Mouse (Mus musculus): Measurements from ENCODE around the gene Wars. TPM values are rescaled to one million over a fixed set of nuclear protein-coding genes. Genes with fewer than 3 reads are reported as not detected.

Wars gene
- total and polyA plus RNA-seq, 2 experiments from 2014 or later, result 92.4 to 123 TPM

- Histone ChIP-seq H3K27ac (no peak overlapping the region), H3K9ac (replicated peaks; ENCODE audit: low read length) (no peak overlapping the region), H3K9me3 (ENCODE audit: low read length) (no peaks in the 10 kb centered on the region), H3K27me3 (ENCODE audit: insufficient read depth, low read length) (no peaks in the 10 kb centered on the region), H3K4me1 (ENCODE audit: insufficient read depth, low read length) (no peaks in the 10 kb centered on the region), H3K36me3 (ENCODE audit: insufficient read depth, low read length) (no peaks in the 10 kb centered on the region), H3K4me2 (ENCODE audit: low read depth, low read length) (no peak overlapping the region), H3K4me3 (ENCODE audit: low read length) (no peak overlapping the region)
- DNase-seq (ENCODE audit: low spot score) (no peak), ATAC-seq (no peak)
- 78% methylated on average over 4 of the region's 4 CpGs for WGBS
- no peak for TF ChIP-seq CTCF (IDR thresholded peaks at IDR 0.05; ENCODE audit: low read depth)
Measured at GRCm38 (mm10) chr12:108937506-108937905, 43.5 kb upstream of the Wars start.

- Histone ChIP-seq H3K9ac (replicated peaks; ENCODE audit: low read length) (no peak overlapping the region), H3K4me1 (ENCODE audit: insufficient read depth, low read length) (0 out of 2 replicates have a peak, but pooled peaks cover under 1% of the 10 kb centered on the region), H3K4me2 (ENCODE audit: low read depth, low read length) (no peak overlapping the region), H3K27me3 (ENCODE audit: insufficient read depth, low read length) (no peaks in the 10 kb centered on the region), H3K4me3 (ENCODE audit: low read length) (no peak overlapping the region), H3K36me3 (ENCODE audit: insufficient read depth, low read length) (no peaks in the 10 kb centered on the region), H3K9me3 (ENCODE audit: low read length) (no peaks in the 10 kb centered on the region), H3K27ac (no peak overlapping the region)
- WGBS, result 39% methylated on average over 6 of the region's 6 CpGs
- DNase-seq (ENCODE audit: low spot score) (no peak), ATAC-seq (no peak)
- no peak for TF ChIP-seq CTCF (IDR thresholded peaks at IDR 0.05; ENCODE audit: low read depth)
Measured at GRCm38 (mm10) chr12:108936834-108937233, 42.9 kb upstream of the Wars start.

- no peak for ATAC-seq
- H3K9ac ChIP-seq (replicated peaks; ENCODE audit: low read length), result no peak overlapping the region
- no peak overlapping the region for H3K4me2 ChIP-seq (ENCODE audit: low read depth, low read length)
- no peaks in the 10 kb centered on the region for H3K9me3 ChIP-seq (ENCODE audit: low read length)
- H3K27me3 ChIP-seq (ENCODE audit: insufficient read depth, low read length), result no peaks in the 10 kb centered on the region
- H3K4me3 ChIP-seq (ENCODE audit: low read length), result no peak overlapping the region
- WGBS, result 70% methylated on average over 6 of the region's 6 CpGs
- 0 out of 2 replicates have a peak, but pooled peaks cover 5% of the 10 kb centered on the region for H3K4me1 ChIP-seq (ENCODE audit: insufficient read depth, low read length)
- DNase-seq (ENCODE audit: low spot score), result no peak
- H3K36me3 ChIP-seq (ENCODE audit: insufficient read depth, low read length), result no peaks in the 10 kb centered on the region
- no peak overlapping the region for H3K27ac ChIP-seq
- no peak for TF ChIP-seq CTCF (IDR thresholded peaks at IDR 0.05; ENCODE audit: low read depth)
Measured at GRCm38 (mm10) chr12:108934231-108934630, 40.3 kb upstream of the Wars start.

- no peaks in the 10 kb centered on the region for H3K9me3 ChIP-seq (ENCODE audit: low read length)
- no peak overlapping the region for H3K4me2 ChIP-seq (ENCODE audit: low read depth, low read length)
- no peak overlapping the region for H3K4me3 ChIP-seq (ENCODE audit: low read length)
- H3K27me3 ChIP-seq (ENCODE audit: insufficient read depth, low read length), result no peaks in the 10 kb centered on the region
- H3K27ac ChIP-seq, result no peak overlapping the region
- 38% methylated on average over 3 of the region's 3 CpGs for whole genome bisulfite sequencing
- H3K9ac ChIP-seq (replicated peaks; ENCODE audit: low read length), result no peak overlapping the region
- ATAC-seq, result no peak
- H3K36me3 ChIP-seq (ENCODE audit: insufficient read depth, low read length), result no peaks in the 10 kb centered on the region
- DNase-seq (ENCODE audit: low spot score), result no peak
- TF ChIP-seq CTCF (IDR thresholded peaks at IDR 0.05; ENCODE audit: low read depth), result no peak
- H3K4me1 ChIP-seq (ENCODE audit: insufficient read depth, low read length), result 0 out of 2 replicates have a peak, but pooled peaks cover 5% of the 10 kb centered on the region
Measured at GRCm38 (mm10) chr12:108932113-108932512, 38.1 kb upstream of the Wars start.

GRCm38 (mm10) chr12:108931341-108932053 is 37.5 kb upstream of the Wars start:
- TF ChIP-seq CTCF (IDR thresholded peaks at IDR 0.05; ENCODE audit: low read depth), result no peak

GRCm38 (mm10) chr12:108929475-108929874 is 35.5 kb upstream of the Wars start:
- Histone ChIP-seq H3K9ac (replicated peaks; ENCODE audit: low read length) (no peak overlapping the region), H3K4me1 (ENCODE audit: insufficient read depth, low read length) (0 out of 2 replicates have a peak, but pooled peaks cover 5% of the 10 kb centered on the region), H3K27me3 (ENCODE audit: insufficient read depth, low read length) (no peaks in the 10 kb centered on the region), H3K9me3 (ENCODE audit: low read length) (no peaks in the 10 kb centered on the region), H3K4me3 (ENCODE audit: low read length) (no peak overlapping the region), H3K27ac (no peak overlapping the region), H3K4me2 (ENCODE audit: low read depth, low read length) (no peak overlapping the region), H3K36me3 (ENCODE audit: insufficient read depth, low read length) (no peaks in the 10 kb centered on the region)
- no peak for TF ChIP-seq CTCF (IDR thresholded peaks at IDR 0.05; ENCODE audit: low read depth)
- WGBS, result 68% methylated on average over 3 of the region's 3 CpGs
- no peak for DNase-seq (ENCODE audit: low spot score)
- ATAC-seq, result no peak

More at GRCm38 (mm10) chr12:108931341-108932053, 37.5 kb upstream of the Wars start:
- WGBS, result 65% methylated on average over 7 of the region's 7 CpGs
- H3K9ac ChIP-seq (replicated peaks; ENCODE audit: low read length), result no peak overlapping the region
- no peak for ATAC-seq
- H3K4me3 ChIP-seq (ENCODE audit: low read length), result no peak overlapping the region
- H3K4me1 ChIP-seq (ENCODE audit: insufficient read depth, low read length), result 0 out of 2 replicates have a peak, but pooled peaks cover 5% of the 10 kb centered on the region
- no peak overlapping the region for H3K4me2 ChIP-seq (ENCODE audit: low read depth, low read length)
- no peak overlapping the region for H3K27ac ChIP-seq
- H3K9me3 ChIP-seq (ENCODE audit: low read length), result no peaks in the 10 kb centered on the region
- no peaks in the 10 kb centered on the region for H3K27me3 ChIP-seq (ENCODE audit: insufficient read depth, low read length)
- H3K36me3 ChIP-seq (ENCODE audit: insufficient read depth, low read length), result no peaks in the 10 kb centered on the region
- DNase-seq (ENCODE audit: low spot score), result no peak

- Histone ChIP-seq H3K27ac (no peak overlapping the region), H3K4me1 (ENCODE audit: insufficient read depth, low read length) (0 out of 2 replicates have a peak, but pooled peaks cover 5% of the 10 kb centered on the region)
- TF ChIP-seq CTCF (IDR thresholded peaks at IDR 0.05; ENCODE audit: low read depth), result no peak
Measured at GRCm38 (mm10) chr12:108928249-108928648, 34.3 kb upstream of the Wars start.

More at GRCm38 (mm10) chr12:108928249-108928648, 34.3 kb upstream of the Wars start:
- WGBS, result 72% methylated on average over 2 of the region's 2 CpGs
- Histone ChIP-seq H3K4me3 (ENCODE audit: low read length) (no peak overlapping the region), H3K36me3 (ENCODE audit: insufficient read depth, low read length) (no peaks in the 10 kb centered on the region), H3K9ac (replicated peaks; ENCODE audit: low read length) (no peak overlapping the region), H3K4me2 (ENCODE audit: low read depth, low read length) (no peak overlapping the region), H3K27me3 (ENCODE audit: insufficient read depth, low read length) (no peaks in the 10 kb centered on the region), H3K9me3 (ENCODE audit: low read length) (no peaks in the 10 kb centered on the region)
- DNase-seq (ENCODE audit: low spot score), result no peak
- ATAC-seq, result no peak

All from hindbrain, postnatal 0 days (tissue).